Mouse (Mus musculus): ENCODE measurements around the gene Dhfr. TPM values are rescaled to one million over a fixed set of nuclear protein-coding genes. Genes with fewer than 3 reads are reported as not detected.
"Not testable (repeated sequence)": the region's sequence is repeated elsewhere in the genome, so short reads cannot be mapped to it uniquely, and the experiment has no call there.

The Dhfr gene
- polyA plus RNA-seq, 1 experiment from 2014 or later, result 15.8 TPM

GRCm38 (mm10) chr13:92344033-92344432 lies 10.5 kb upstream of the Dhfr start:
- Histone ChIP-seq H3K4me3 (no peak overlapping the region), H3K27me3 (no peaks in the 10 kb centered on the region), H3K27ac (no peak overlapping the region), H3K9ac (no peak overlapping the region), H3K9me3 (no peaks in the 10 kb centered on the region), H3K4me2 (no peak overlapping the region), H3K36me3 (peaks cover 81% of the 10 kb centered on the region), H3K4me1 (no peaks in the 10 kb centered on the region)
- 95% methylated on average over 8 of the region's 8 CpGs for WGBS
- ATAC-seq (ENCODE audit: insufficient number of reproducible peaks, insufficient read depth, low FRiP score, low TSS enrichment, low read depth), result no peak

GRCm38 (mm10) chr13:92346338-92346737 lies 8.2 kb upstream of the Dhfr start:
- Histone ChIP-seq H3K4me2 (no peak overlapping the region), H3K4me1 (no peaks in the 10 kb centered on the region), H3K27ac (no peak overlapping the region), H3K9me3 (no peaks in the 10 kb centered on the region), H3K36me3 (peaks cover 79% of the 10 kb centered on the region), H3K9ac (no peak overlapping the region), H3K27me3 (no peaks in the 10 kb centered on the region), H3K4me3 (no peak overlapping the region)
- no peak for ATAC-seq (ENCODE audit: insufficient number of reproducible peaks, insufficient read depth, low FRiP score, low TSS enrichment, low read depth)
- 81% methylated on average over 5 of the region's 5 CpGs for WGBS

DNA sequence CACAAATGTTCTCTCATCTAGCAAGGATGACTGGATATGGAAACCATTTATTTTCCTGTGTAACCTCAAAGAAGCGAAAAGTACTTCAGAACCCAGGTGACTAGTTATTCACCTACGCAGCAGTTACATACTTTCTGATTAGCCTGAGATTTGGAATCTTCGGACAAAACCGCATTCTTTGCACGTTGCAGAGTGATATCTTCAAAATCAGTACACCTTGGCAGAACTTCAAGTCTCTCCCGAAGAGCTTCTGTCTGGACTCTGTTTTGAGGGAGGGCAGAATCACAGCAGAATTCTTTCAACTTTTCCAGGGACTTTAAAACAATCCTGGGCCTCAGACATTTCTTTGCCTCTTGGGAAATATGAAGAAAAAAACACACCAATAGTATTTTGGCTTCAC lies 3.4 kb upstream of the Dhfr start:
- ATAC-seq (ENCODE audit: insufficient number of reproducible peaks, insufficient read depth, low FRiP score, low TSS enrichment, low read depth), result no peak
- H3K4me3 ChIP-seq, result no peak overlapping the region
- no peak overlapping the region for H3K4me2 ChIP-seq
- no peak overlapping the region for H3K27ac ChIP-seq
- H3K36me3 ChIP-seq, result peaks cover 37% of the 10 kb centered on the region
- peaks cover 14% of the 10 kb centered on the region for H3K4me1 ChIP-seq
- H3K9me3 ChIP-seq, result no peaks in the 10 kb centered on the region
- WGBS, result 86% methylated on average over 6 of the region's 6 CpGs
- H3K9ac ChIP-seq, result no peak overlapping the region
- H3K27me3 ChIP-seq, result no peaks in the 10 kb centered on the region

- Histone ChIP-seq H3K4me1 (peaks cover 26% of the 10 kb centered on the region), H3K9ac (peak overlapping the region; percentile 72), H3K4me3 (peak overlapping the region; percentile 65), H3K27ac (peak overlapping the region; percentile 76), H3K4me2 (peak overlapping the region; percentile 99), H3K27me3 (no peaks in the 10 kb centered on the region), H3K9me3 (no peaks in the 10 kb centered on the region), H3K36me3 (peaks cover 21% of the 10 kb centered on the region)
- 17% methylated on average over 4 of the region's 4 CpGs for WGBS
- no peak for ATAC-seq (ENCODE audit: insufficient number of reproducible peaks, insufficient read depth, low FRiP score, low TSS enrichment, low read depth)
Measured at GRCm38 (mm10) chr13:92353956-92354355, 570 bp upstream of the Dhfr start.

- Histone ChIP-seq H3K9ac (peak overlapping the region; percentile 81), H3K9me3 (no peaks in the 10 kb centered on the region), H3K4me1 (peaks cover 26% of the 10 kb centered on the region), H3K27ac (peak overlapping the region; percentile 95; the same call in 1 of the 2 replicates), H3K4me3 (peak overlapping the region; percentile 65), H3K4me2 (peak overlapping the region; percentile 99), H3K27me3 (no peaks in the 10 kb centered on the region), H3K36me3 (peaks cover 26% of the 10 kb centered on the region; the same call in 1 of the 2 replicates)
- WGBS, result under 1% methylated on average over 24 of the region's 24 CpGs
- peak; percentile 16 for ATAC-seq (ENCODE audit: insufficient number of reproducible peaks, insufficient read depth, low FRiP score, low TSS enrichment, low read depth)
Measured at GRCm38 (mm10) chr13:92355272-92355643, 732 bp downstream of the Dhfr start.

DNA sequence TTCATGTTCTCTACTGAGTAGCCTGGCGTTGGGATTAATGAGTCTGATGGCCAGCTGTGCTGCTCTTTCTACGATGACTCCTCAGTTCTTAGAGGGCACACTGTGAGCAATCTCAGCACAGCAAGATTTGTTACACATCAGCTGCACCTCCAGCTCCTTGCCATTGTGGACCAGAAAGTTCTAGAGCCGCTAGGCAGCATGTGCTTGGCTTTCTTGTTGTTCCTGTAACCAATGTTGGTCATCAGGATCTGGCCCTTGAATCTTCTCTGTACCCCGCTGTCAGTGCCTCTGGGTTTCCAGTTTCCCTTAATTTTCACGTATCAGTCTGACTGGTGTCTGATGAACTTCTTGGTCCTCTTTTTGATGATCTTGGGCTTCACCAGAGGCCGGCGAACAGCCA lies 1.9 kb downstream of the Dhfr start:
- peaks cover 18% of the 10 kb centered on the region; the same call in 1 of the 2 replicates for H3K36me3 ChIP-seq
- no peak for ATAC-seq (ENCODE audit: insufficient number of reproducible peaks, insufficient read depth, low FRiP score, low TSS enrichment, low read depth)

DNA sequence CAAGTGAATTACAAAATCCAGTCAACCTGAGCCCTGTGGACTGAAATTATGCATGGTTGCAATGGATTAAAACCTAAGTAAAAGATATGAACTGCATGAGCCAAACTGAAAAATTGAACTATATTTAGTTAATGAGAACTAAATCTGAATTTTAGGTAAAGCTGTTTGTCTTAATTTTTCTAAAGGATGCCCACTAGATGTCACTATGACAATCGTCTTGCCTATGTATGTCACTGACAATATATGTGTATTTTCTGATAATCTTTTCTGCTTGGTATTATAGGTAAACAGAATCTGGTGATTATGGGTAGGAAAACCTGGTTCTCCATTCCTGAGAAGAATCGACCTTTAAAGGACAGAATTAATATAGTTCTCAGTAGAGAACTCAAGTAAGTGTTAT lies 3.1 kb downstream of the Dhfr start:
- no peak for ATAC-seq (ENCODE audit: insufficient number of reproducible peaks, insufficient read depth, low FRiP score, low TSS enrichment, low read depth)
- Histone ChIP-seq H3K36me3 (peaks cover 18% of the 10 kb centered on the region; the same call in 1 of the 2 replicates), H3K4me3 (no peak overlapping the region), H3K27me3 (no peaks in the 10 kb centered on the region), H3K4me2 (no peak overlapping the region), H3K9me3 (no peaks in the 10 kb centered on the region), H3K27ac (no peak overlapping the region), H3K9ac (no peak overlapping the region), H3K4me1 (peaks cover 25% of the 10 kb centered on the region)
- WGBS, result 57% methylated on average over 2 of the region's 2 CpGs

More for the DNA sequence above, 1.9 kb downstream of the Dhfr start:
- H3K4me1 ChIP-seq, result peaks cover 26% of the 10 kb centered on the region
- H3K4me2 ChIP-seq, result peak overlapping the region; percentile 99
- no peaks in the 10 kb centered on the region for H3K27me3 ChIP-seq
- peak overlapping the region; percentile 81 for H3K9ac ChIP-seq
- no peak overlapping the region for H3K27ac ChIP-seq
- H3K4me3 ChIP-seq, result peak overlapping the region; percentile 65
- no peaks in the 10 kb centered on the region for H3K9me3 ChIP-seq
- 71% methylated on average over 7 of the region's 7 CpGs for WGBS

DNA sequence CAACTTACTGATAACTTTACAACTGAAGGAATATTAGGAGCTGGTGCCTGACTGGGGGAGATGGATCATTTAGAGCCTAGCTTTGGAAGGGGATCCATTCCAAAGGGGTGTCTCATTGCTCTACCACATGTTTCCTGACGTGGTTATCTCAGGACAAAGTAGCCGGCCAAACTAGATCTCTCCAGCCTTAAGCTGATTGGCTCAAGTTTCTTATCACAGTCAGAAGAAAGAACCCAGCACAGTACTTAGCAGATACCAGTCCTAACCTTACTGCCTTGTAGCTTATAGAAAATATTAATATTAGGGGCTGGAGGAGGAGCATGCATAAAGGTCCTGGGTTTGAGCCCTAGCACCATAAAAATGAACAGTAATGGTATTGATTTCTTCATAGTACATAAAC lies 7.1 kb downstream of the Dhfr start:
- H3K4me3 ChIP-seq, result no peak overlapping the region
- H3K9ac ChIP-seq, result no peak overlapping the region
- H3K4me2 ChIP-seq, result no peak overlapping the region
- H3K27ac ChIP-seq, result no peak overlapping the region
- no peak for ATAC-seq (ENCODE audit: insufficient number of reproducible peaks, insufficient read depth, low FRiP score, low TSS enrichment, low read depth)
- peaks cover 18% of the 10 kb centered on the region; the same call in 1 of the 2 replicates for H3K36me3 ChIP-seq
- no peaks in the 10 kb centered on the region for H3K27me3 ChIP-seq
- peaks cover 12% of the 10 kb centered on the region for H3K4me1 ChIP-seq
- H3K9me3 ChIP-seq, result no peaks in the 10 kb centered on the region
- 81% methylated on average over 2 of the region's 2 CpGs for WGBS

DNA sequence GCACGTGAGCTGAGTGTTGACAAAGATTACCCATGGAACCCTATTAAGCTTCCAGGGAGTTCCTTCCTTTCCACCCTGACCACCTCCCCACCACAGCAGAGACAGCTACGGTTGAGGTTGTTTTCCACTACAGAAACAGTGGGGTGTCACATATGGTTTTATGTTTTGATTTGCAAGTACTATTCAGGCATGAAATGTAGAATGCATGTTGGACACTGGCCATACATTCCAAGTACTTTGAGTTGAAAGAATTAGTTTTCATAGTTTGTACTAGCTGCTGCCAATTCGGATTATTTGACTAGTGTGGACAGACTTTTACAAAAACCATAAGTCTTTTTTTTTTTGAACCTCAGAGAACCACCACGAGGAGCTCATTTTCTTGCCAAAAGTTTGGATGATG lies 10.8 kb downstream of the Dhfr start:
- 34% methylated on average over 4 of the region's 4 CpGs for WGBS
- Histone ChIP-seq H3K9ac (no peak overlapping the region), H3K27ac (peak overlapping the region; percentile 58; the same call in 1 of the 2 replicates), H3K27me3 (no peaks in the 10 kb centered on the region), H3K4me3 (no peak overlapping the region), H3K4me1 (peaks cover 8% of the 10 kb centered on the region; the same call in 1 of the 2 replicates), H3K9me3 (no peaks in the 10 kb centered on the region; the same call in 1 of the 2 replicates), H3K36me3 (peaks cover 27% of the 10 kb centered on the region), H3K4me2 (no peak overlapping the region)
- no peak for ATAC-seq (ENCODE audit: insufficient number of reproducible peaks, insufficient read depth, low FRiP score, low TSS enrichment, low read depth)

DNA sequence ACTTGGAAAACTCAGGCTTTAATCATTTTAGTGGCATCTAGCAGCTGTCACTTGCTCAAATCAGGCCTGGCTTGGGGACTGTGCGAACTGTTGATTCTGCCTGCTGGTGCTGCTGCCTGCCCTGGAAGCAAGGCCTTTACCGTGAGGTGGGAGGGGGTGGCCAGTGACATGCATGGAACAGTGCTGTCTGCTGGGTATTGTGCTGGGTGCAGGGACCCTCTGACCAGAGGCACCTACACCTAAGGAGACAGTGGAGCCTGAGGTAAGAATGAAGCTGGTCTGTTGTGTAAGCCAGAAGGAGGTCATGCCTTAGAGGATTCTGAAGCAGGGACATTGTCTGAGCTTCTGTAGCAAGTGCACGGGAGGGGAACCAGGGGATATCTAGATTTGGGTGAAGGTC lies 16.3 kb downstream of the Dhfr start:
- ATAC-seq (ENCODE audit: insufficient number of reproducible peaks, insufficient read depth, low FRiP score, low TSS enrichment, low read depth), result no peak
- Histone ChIP-seq H3K4me1 (peaks cover 2% of the 10 kb centered on the region; the same call in 1 of the 2 replicates), H3K27ac (no peak overlapping the region), H3K9me3 (no peaks in the 10 kb centered on the region; the same call in 1 of the 2 replicates), H3K27me3 (no peaks in the 10 kb centered on the region), H3K4me2 (no peak overlapping the region), H3K4me3 (no peak overlapping the region), H3K36me3 (peaks cover 34% of the 10 kb centered on the region), H3K9ac (no peak overlapping the region)
- WGBS, result 88% methylated on average over 3 of the region's 3 CpGs

DNA sequence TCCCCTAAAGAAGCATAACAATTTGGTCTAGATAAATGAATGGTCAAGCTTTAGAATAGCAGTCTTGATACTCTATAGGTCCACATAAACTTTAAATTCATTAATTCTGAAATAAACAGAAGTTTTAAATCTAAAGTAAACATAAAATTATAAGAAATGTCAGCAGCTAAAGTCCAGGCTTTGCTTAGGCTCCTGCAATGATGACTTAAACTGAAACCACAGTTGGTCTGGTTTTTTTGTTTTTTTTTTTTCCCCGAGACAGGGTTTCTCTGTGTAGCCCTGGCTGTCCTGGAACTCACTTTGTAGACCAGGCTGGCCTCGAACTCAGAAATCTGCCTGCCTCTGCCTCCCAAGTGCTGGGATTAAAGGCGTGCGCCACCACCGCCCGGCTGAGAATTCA lies 16.9 kb downstream of the Dhfr start:
- not testable (repeated sequence) for H3K9me3 ChIP-seq; H3K9ac ChIP-seq; H3K4me3 ChIP-seq; H3K4me1 ChIP-seq; ATAC-seq (ENCODE audit: insufficient number of reproducible peaks, insufficient read depth, low FRiP score, low TSS enrichment, low read depth); H3K4me2 ChIP-seq; H3K27ac ChIP-seq; H3K27me3 ChIP-seq
- WGBS, result 96% methylated on average over 6 of the region's 6 CpGs
- peaks cover 37% of the 10 kb centered on the region for H3K36me3 ChIP-seq

DNA sequence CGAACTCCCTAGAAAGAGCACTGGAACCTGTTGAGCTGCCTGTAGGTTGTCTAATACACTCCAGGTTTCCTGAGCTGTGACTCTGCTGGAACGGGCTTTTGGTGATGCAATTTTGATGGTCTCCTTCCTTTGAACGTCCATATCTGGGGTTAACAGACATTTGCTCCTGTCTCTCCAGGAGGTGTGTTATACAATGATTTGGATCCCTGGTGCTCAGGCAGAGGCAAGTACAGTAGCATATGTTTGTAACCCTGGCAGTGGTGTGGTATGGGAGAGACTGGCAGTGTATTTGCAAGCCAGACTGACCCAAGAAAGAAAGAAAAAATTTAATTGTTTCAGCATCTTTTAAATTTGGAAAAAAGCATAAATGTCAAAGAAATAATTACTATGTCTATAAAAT lies 32.8 kb downstream of the Dhfr start:
- H3K36me3 ChIP-seq, result peaks cover 6% of the 10 kb centered on the region; the same call in 1 of the 2 replicates
- WGBS, result 84% methylated on average over 3 of the region's 3 CpGs
- H3K27ac ChIP-seq, result no peak overlapping the region
- no peaks in the 10 kb centered on the region for H3K9me3 ChIP-seq
- H3K4me1 ChIP-seq, result no peaks in the 10 kb centered on the region
- no peaks in the 10 kb centered on the region for H3K27me3 ChIP-seq
- H3K4me3 ChIP-seq, result no peak overlapping the region
- H3K9ac ChIP-seq, result no peak overlapping the region
- H3K4me2 ChIP-seq, result no peak overlapping the region
- no peak for ATAC-seq (ENCODE audit: insufficient number of reproducible peaks, insufficient read depth, low FRiP score, low TSS enrichment, low read depth)

Measured in embryonic facial prominence, embryonic 13.5 days (tissue).